Mouse (Mus musculus) hindbrain, postnatal 0 days (tissue): ENCODE results near the gene Itga9. TPM values are rescaled to one million over a fixed set of nuclear protein-coding genes. Genes with fewer than 3 reads are reported as not detected.

Experiments
- ATAC-seq: fragments of 200-750 bp; cut with Nextera tagmentation; 2 replicates; pipeline ENCODE4 v1.8.0; 2017; ENCODE audit warnings: mild to moderate bottlenecking, moderate TSS enrichment, moderate library complexity
- DNase-seq: peaks from one replicate; pipeline ENCODE4 v3.0.0-alpha.2; 2015; ENCODE audit warnings: low spot score
- H3K27ac ChIP-seq: fragments of 300-500 bp; sonication (generic); 2 replicates; pipeline ENCODE4 v1.5.1; 2014; ENCODE audit warnings: mild to moderate bottlenecking
- H3K27me3 ChIP-seq: fragments of 300-500 bp; sonication (generic); 2 replicates; pipeline ENCODE4 v1.6.1; 2014; ENCODE audit warnings: low read length, mixed read lengths; ENCODE audit not compliant: insufficient read depth
- H3K36me3 ChIP-seq: fragments of 300-500 bp; sonication (generic); 2 replicates; pipeline ENCODE4 v1.6.1; 2014; ENCODE audit warnings: low read length, mixed read lengths; ENCODE audit not compliant: insufficient read depth
- H3K4me1 ChIP-seq: fragments of 300-500 bp; sonication (generic); 2 replicates; pipeline ENCODE4 v1.6.1; 2014; ENCODE audit warnings: antibody characterized with exemption, low read length, mixed read lengths; ENCODE audit not compliant: insufficient read depth
- H3K4me2 ChIP-seq: fragments of 300-500 bp; sonication (generic); 2 replicates; pipeline ENCODE4 v1.6.1; 2014; ENCODE audit warnings: low read depth, mild to moderate bottlenecking, low read length, moderate library complexity, mixed read lengths
- H3K4me3 ChIP-seq: fragments of 300-500 bp; sonication (generic); 2 replicates; pipeline ENCODE4 v1.5.1; 2014; ENCODE audit warnings: low read length
- H3K9ac ChIP-seq: fragments of 300-500 bp; sonication (generic); replicated peaks from 2 replicates; pipeline ENCODE4 v1.6.1; 2014; ENCODE audit warnings: mild to moderate bottlenecking, low read length, moderate library complexity, mixed read lengths
- H3K9me3 ChIP-seq: fragments of 300-500 bp; sonication (generic); 2 replicates; pipeline ENCODE4 v1.6.1; 2016; ENCODE audit warnings: low read length, mixed read lengths
- CTCF ChIP-seq: IDR thresholded peaks from 2 replicates; pipeline ENCODE4 v1.5.1; 2016; ENCODE audit warnings: antibody characterized with exemption, control low read depth, low read depth
- WGBS: fragments of 180-500 bp; shearing (Covaris S2); extraction: QIAGEN DNeasy Blood & Tissue Kit; methylation state at CpG from one replicate; pipeline ENCODE4 v1.1.7; 2014; 5-methylcytosine and 5-hydroxymethylcytosine counted together
- polyA plus RNA-seq: library from polyadenylated mRNA; unstranded; fragments of >200 nt; fragmentation: Nextera tagmentation; extraction: Ambion mirVana; gene quantifications from 2 replicates; pipeline ENCODE4 v1.2.1, GENCODE M21; 2015
- total RNA-seq: library from RNA; depleted of rRNA; stranded (reverse); fragments of >200 nt; gene quantifications from 2 replicates; pipeline ENCODE4 v1.2.3, GENCODE M21; 2014

Itga9 gene
- total and polyA plus RNA-seq, 2 experiments from 2014 or later, result 1.5 to 4.4 TPM

GRCm38 (mm10) chr9:118678759-118679158 is 72.3 kb downstream of the Itga9 start:
- Histone ChIP-seq H3K27me3 (no peaks in the 10 kb centered on the region), H3K27ac (no peak overlapping the region), H3K36me3 (no peaks in the 10 kb centered on the region), H3K9me3 (no peaks in the 10 kb centered on the region), H3K4me1 (no peaks in the 10 kb centered on the region), H3K9ac (no peak overlapping the region), H3K4me2 (no peak overlapping the region), H3K4me3 (no peak overlapping the region)
- ATAC-seq (no peak), DNase-seq (no peak)
- TF ChIP-seq CTCF, result no peak
- 67% methylated on average over 10 of the region's 10 CpGs for WGBS

GRCm38 (mm10) chr9:118681506-118681905 is 75.0 kb downstream of the Itga9 start:
- ATAC-seq (no peak), DNase-seq (no peak)
- Histone ChIP-seq H3K9ac (no peak overlapping the region), H3K9me3 (no peaks in the 10 kb centered on the region), H3K27ac (no peak overlapping the region), H3K4me3 (no peak overlapping the region), H3K4me2 (no peak overlapping the region), H3K36me3 (no peaks in the 10 kb centered on the region), H3K4me1 (no peaks in the 10 kb centered on the region), H3K27me3 (no peaks in the 10 kb centered on the region)
- no peak for TF ChIP-seq CTCF
- WGBS, result 83% methylated on average over 6 of the region's 6 CpGs

- DNase-seq (no peak), ATAC-seq (no peak)
- no peaks in the 10 kb centered on the region for H3K36me3 ChIP-seq
- no peak overlapping the region for H3K9ac ChIP-seq
- WGBS, result 72% methylated on average over 8 of the region's 8 CpGs
- no peaks in the 10 kb centered on the region for H3K4me1 ChIP-seq
- no peak for TF ChIP-seq CTCF
- H3K9me3 ChIP-seq, result no peaks in the 10 kb centered on the region
- no peak overlapping the region for H3K4me3 ChIP-seq
- H3K27ac ChIP-seq, result no peak overlapping the region
- no peaks in the 10 kb centered on the region for H3K27me3 ChIP-seq
- no peak overlapping the region for H3K4me2 ChIP-seq
These were observed 75.7 kb downstream of the Itga9 start for GRCm38 (mm10) chr9:118682154-118682553.

- no peaks in the 10 kb centered on the region for H3K36me3 ChIP-seq
- no peak for TF ChIP-seq CTCF
- 91% methylated on average over 7 of the region's 7 CpGs for WGBS
- no peaks in the 10 kb centered on the region for H3K27me3 ChIP-seq
- DNase-seq (no peak), ATAC-seq (no peak)
- H3K4me2 ChIP-seq, result no peak overlapping the region
- H3K9ac ChIP-seq, result no peak overlapping the region
- no peak overlapping the region for H3K27ac ChIP-seq
- 0 out of 2 replicates have a peak, but pooled peaks cover 1% of the 10 kb centered on the region for H3K4me1 ChIP-seq
- H3K9me3 ChIP-seq, result no peaks in the 10 kb centered on the region
- no peak overlapping the region for H3K4me3 ChIP-seq
These were observed 77.0 kb downstream of the Itga9 start for GRCm38 (mm10) chr9:118683507-118683906.

- Histone ChIP-seq H3K4me2 (no peak overlapping the region), H3K27me3 (no peaks in the 10 kb centered on the region), H3K9ac (no peak overlapping the region), H3K27ac (no peak overlapping the region), H3K4me1 (peaks cover 9% of the 10 kb centered on the region; the same call in 1 of the 2 replicates), H3K36me3 (no peaks in the 10 kb centered on the region), H3K4me3 (no peak overlapping the region), H3K9me3 (no peaks in the 10 kb centered on the region)
- WGBS, result 90% methylated on average over 9 of the region's 9 CpGs
- ATAC-seq (no peak), DNase-seq (peak; percentile 39)
- peak; percentile 51 for TF ChIP-seq CTCF
These were observed 77.9 kb downstream of the Itga9 start for GRCm38 (mm10) chr9:118684343-118684742.

- no peaks in the 10 kb centered on the region for H3K27me3 ChIP-seq
- DNase-seq, result no peak
- no peak for ATAC-seq
- no peak overlapping the region for H3K4me2 ChIP-seq
- H3K4me1 ChIP-seq, result peaks cover 9% of the 10 kb centered on the region; the same call in 1 of the 2 replicates
- WGBS, result 87% methylated on average over 9 of the region's 9 CpGs
- no peaks in the 10 kb centered on the region for H3K9me3 ChIP-seq
- no peak overlapping the region for H3K4me3 ChIP-seq
- no peak for TF ChIP-seq CTCF
- no peak overlapping the region for H3K9ac ChIP-seq
- no peaks in the 10 kb centered on the region for H3K36me3 ChIP-seq
- H3K27ac ChIP-seq, result no peak overlapping the region
These were observed 79.9 kb downstream of the Itga9 start for GRCm38 (mm10) chr9:118686166-118686961.

GRCm38 (mm10) chr9:118688248-118688647 is 81.8 kb downstream of the Itga9 start:
- no peak for TF ChIP-seq CTCF
- H3K36me3 ChIP-seq, result no peaks in the 10 kb centered on the region
- no peak overlapping the region for H3K9ac ChIP-seq
- H3K27me3 ChIP-seq, result no peaks in the 10 kb centered on the region
- H3K4me2 ChIP-seq, result no peak overlapping the region
- ATAC-seq, result no peak
- 51% methylated on average over 4 of the region's 4 CpGs for WGBS
- H3K4me1 ChIP-seq, result peaks cover 9% of the 10 kb centered on the region
- no peaks in the 10 kb centered on the region for H3K9me3 ChIP-seq
- no peak overlapping the region for H3K27ac ChIP-seq
- H3K4me3 ChIP-seq, result no peak overlapping the region
- DNase-seq, result no peak
